Mouse (Mus musculus) megakaryocyte, adult 5-6 weeks (primary cell): ENCODE results near the gene Acoxl. TPM values are rescaled to one million over a fixed set of nuclear protein-coding genes. Genes with fewer than 3 reads are reported as not detected.
A peak's percentile ranks its signal among the peaks of the same experiment; 100 is the strongest.

Source experiments
- ATAC-seq: 2 replicates; pipeline ENCODE4 v1.8.0; 2016; ENCODE audit warnings: mild to moderate bottlenecking, inconsistent platforms; ENCODE audit not compliant: poor library complexity, severe bottlenecking
- total RNA-seq, 2 experiments: library from RNA; stranded (forward) in 1 of 2; stranded (reverse) in 1 of 2; fragments of 153-499, 151-499 nt in 1 of 2; fragments of 221-1000, 200-1000 nt in 1 of 2; gene quantifications; 2 replicates each; pipeline versions ENCODE4 v1.2.3 to v1.2.4; 2015 to 2017

The Acoxl gene
- total RNA-seq, 2 experiments from 2014 or later: 0.11 to 0.56 TPM

DNA sequence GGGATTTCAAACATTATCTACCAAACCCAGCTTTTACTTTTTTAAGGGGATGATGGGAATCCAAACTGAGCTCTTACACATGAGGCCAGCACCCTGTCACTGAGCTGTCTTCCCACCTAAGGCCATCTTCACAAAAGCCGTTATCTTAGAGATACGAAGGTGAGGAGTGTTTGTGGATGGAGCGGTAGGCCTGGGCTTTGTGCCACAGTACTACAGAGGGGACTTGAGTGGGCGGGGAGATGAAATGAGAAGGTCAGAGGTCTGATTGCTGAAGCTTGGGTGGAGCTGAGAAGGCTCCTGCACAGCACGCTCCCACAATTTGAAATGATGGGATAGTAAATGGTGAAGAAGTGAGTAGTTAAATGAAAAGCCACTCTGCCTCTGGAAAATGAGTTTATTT, 266.1 kb downstream of the Acoxl start:
- no peak for ATAC-seq

DNA sequence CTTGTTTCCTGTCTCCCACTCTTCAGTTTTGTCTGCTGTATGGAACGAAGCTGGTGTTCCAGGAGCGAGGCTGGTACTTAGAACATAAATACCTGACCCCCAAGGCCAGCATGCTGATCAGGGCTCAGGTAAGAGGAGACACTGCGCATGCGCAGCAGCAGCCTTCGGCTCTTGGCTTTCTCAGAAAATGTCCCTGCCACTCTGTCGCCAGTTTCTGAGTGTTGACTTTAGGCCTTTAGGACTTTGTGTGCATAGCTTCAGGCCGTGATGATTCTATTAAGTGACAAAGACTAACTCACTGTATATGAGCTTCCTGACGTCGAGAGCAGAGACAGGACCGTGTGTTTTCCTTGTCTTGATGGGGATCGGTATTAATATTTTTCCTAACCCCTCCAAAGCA, 267.0 kb downstream of the Acoxl start:
- ATAC-seq: no peak

DNA sequence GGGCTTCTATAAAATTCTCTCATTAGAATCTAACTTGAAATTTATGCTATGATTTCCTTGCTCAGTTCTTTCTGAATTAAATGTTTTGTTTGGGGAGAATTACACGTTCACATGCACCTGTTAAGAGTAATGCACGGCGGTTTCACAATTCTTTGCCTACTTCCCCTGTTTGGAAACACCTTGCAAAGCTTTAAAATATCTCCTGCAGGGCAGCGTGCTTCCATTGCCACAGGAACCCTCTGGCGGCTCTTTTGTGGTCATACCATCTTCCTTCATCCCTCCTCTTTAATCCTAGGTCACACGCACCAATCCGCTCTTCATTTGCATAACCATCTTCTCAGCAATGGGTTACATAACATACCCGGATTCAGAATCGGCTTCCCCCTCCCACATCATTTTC, 272.9 kb downstream of the Acoxl start:
- peak; percentile 78 for ATAC-seq

DNA sequence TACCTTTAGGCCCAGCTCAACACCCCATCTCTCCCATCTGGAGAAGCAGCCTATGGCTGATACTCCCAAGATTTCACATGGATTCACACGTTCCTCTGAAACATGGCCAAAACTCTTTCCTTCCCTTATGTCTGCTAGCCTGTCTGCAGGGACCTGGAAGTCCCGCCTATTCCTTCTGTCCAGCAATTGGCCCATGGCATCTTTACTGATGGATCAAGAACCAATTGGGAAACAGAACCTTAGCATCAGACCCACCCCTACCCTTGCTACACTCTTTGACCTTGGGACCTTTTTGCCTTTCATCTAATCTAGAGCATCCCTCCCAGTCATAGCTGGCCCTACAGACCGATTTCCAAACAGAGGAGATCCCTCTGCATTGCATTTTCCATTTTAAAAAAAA, 275.9 kb downstream of the Acoxl start:
- ATAC-seq: no peak

DNA sequence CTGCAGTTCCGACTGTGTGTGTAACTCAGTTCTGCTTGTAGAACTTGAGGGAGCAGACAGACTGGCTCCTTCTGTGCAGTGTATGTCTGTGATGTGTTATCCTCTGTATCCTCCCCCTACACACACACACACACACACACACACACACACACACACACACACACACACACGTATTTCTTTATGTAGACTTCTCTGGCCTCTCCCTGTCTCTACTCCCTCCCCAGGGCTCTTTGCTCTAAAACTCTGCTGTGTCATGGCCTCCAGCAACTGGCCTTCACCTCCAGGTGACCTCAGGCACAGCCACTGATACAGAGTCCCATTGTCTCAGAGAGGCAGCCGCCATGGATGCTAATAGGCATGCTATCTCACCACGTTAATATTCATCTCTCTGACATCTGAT, 276.9 kb downstream of the Acoxl start:
- ATAC-seq: no peak

DNA sequence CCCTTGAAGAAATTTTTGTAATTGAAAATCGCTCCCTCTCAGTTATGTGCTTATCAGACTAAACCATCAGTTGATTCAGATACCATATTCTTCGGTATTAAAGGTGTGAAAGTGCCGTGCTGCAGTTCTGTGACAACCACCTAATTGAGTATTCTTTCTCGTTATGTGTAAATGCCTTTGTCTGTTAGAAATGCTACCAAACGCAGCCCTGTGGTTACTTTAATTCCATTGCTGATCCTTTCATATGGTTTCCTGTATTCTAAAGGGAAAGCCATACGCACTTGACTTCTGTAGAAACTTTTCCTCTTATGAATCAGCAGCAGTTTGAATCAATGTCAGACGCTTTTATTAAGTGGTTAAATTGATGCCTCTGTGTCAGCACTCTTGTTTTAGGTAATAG, 278.9 kb downstream of the Acoxl start:
- ATAC-seq: no peak

DNA sequence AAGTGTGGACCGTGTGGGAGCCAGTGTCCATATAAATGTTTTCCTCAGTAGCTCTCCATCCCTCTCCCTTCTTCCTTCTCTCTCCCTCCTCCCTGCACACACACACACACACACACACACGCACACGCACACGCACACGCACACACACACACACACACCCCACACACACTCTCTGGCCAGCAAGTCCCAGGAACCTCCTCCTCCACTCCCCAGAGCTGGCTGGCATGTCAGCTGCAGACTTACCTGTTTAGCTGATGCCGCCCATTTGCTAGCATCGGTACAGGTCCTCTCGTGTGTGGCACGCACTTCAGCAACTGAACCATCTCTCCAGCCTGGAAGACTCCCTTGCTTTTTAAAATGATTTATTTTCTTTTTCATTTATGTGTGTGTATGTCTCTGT, 280.3 kb downstream of the Acoxl start:
- no peak for ATAC-seq

DNA sequence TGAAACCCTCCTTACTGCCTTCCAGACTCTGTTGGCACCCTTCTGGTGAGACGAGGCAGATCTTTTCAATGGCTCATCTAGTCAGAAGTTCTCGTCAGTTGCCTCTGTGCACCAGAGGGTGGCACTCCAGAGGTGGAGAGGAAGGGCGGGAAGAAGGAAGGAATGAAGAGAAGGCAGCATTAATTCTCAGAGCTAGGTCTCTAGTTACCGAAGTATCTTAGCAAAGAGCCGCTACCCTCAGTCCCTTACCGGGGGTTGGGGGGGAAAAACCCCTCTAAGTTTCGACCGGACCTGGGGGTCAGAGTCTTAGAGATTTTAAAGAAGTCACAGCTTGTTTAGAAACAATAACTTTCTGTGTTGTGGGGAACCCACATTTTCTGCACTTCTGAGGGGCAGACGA, 283.8 kb downstream of the Acoxl start:
- peak; percentile 19 for ATAC-seq

DNA sequence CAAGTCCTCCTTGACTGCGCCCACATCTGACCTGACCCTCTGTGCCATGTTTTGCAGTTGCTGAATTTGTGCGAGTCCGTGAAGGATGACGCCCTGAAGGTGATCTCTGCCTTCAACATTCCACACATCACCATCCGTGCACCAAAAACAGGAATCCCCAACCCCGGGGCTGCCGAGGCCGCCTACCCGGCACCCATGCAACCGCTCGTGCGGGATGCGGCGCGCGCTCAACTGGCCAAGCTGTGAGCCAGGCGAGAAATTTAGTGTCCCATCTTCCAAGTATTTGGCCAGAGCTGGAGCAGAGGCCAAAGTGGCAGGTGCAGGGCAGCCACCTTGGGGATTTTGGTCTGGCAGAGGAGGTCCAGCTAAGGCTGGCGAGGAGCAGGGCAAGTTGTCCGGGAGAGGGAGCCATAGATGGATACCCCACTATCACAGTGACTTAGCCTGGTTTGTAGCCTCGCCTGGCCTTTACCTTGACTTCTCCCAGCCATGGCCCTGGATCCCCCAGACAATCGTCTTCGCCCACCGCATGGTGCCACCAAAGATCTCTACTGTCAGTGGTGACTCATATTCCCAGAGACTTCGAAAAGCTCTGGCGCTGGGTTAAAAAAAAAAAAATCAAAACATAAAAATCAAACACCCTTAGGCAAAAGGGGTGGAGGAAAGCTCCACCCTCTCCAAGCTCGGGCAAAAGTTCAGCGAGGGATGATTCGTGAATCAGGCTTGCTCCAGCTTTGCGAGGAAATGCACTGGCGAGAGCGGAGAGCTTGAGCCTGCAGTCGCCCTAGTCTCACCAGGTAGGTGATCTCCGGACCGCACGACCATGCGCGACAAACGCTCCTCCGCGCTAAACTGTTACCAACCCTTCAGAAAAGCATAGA, 284.5 kb downstream of the Acoxl start:
- no peak for ATAC-seq

DNA sequence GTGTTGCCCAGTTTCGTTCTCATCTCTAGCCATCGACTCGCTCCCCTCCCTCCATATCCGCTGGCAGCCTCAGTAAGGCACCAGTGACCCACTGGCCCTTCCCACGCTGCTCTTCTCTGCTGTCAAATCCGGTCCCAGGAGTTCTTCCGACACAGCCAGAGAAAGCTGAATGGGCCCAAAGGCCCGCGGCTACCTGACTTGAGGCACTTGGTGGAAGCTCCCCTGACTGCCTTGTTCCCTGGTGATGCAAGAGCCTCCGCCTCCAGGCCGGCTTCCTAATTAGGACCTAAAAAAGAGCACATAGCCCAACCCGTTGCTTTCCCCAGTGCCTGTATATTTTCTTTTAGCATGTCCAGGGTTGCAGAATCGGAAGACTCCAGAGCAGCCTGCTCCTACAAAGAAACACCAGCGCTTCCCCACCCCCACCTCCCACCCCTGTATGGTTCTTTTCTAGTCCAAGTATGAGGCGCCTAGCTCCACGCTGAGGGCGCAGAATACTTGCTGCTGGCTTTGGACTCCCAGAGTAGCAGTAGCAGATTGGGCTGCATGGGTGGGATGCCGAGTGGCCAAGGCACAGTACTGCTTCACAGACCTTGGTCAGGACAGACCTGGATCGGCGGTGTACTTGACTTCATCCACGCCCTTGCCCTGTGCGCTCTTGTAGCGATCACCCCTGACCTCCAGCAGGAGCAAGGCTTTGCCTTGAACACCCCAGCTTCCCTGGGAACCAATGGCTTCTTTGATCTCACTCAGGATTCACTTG, 285.4 kb downstream of the Acoxl start:
- no peak for ATAC-seq

DNA sequence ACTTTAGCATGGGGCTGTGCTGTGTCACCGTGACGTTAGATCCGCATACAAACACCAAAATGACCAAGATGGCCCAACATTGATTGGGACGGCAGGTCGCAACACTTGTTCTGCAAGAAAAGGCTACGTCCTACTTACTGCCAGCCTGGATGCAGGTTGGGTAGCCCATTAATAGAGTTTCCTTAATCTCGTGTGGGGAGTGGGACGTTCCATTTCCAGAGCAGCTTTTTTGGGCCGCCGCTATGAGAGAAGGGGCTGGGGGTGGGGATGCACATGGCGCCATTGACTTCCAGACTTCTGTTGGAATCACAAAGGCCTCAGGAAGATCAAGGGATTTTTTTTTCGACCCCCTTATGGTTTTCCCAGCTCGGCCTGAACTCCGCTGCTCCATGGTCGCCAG, 286.0 kb downstream of the Acoxl start:
- 0 out of 2 replicates have a peak, but pooled peaks have one; percentile 4 for ATAC-seq

DNA sequence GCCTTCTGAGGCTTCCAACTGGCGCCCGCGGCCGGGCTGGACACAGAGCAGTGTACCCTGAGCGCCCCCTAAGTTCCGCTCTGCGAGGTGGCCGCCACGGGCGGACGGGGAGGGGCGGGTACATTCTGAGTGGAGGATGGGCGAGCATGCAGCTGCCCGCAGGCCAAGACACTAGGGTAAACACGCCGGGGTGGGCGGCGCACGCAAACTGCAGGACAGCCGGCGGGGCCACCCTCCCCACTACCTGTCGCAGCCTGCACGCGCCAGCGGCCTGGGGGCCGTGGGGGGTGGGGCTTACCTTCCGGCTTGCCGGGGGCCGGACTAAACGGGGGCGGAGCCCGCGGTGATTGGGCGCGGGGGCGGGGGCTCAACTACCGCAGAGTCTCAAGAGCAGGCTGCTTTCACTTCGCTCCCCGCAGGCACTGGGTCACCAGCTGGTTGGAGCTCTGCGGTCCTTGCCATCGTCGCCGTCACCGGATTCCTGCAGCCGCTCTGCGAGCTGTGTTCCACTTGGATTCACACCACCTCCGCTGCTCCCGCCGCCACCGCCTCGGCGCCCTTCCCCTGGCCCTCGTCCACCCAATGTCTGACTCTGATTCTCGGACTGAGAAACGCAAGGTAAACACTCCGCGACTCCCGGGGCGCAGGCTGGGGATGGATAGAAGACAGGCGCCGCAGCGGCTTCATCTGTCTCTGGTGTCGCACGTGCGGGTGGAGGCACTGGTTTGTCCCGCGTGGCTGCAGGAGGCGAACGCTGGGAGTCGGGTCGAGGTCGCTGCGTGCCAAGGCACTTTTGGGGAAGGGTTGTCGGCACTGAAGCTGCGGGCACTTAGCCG, 287.2 kb downstream of the Acoxl start, which contains the start of gene Bcl2l11:
Gene Bcl2l11, plus strand, starts transcription at position 404 of the 836 bp plus-strand sequence.
- peak; percentile 65 for ATAC-seq

DNA sequence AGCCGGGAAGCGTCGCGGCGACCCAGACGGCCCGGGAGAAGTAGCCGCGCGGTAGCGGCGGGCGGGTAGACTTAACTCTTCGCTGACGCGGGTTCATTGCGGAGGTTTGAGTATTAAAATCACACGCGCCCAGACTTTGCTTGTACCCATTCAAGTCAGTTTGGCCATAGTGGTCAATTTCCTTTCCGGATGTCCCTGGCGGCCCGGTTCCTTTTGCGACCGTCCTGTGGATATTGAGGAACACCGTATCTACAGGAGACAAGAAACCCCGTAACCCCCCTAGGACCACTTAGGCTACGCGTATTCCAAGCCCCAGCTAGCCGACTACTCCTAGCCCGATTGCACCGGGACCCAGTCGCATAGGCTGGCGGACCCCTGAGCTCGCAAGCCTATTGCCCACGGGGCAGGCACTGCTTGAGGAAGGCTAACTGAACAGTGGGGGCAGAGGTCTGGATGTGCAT, 287.9 kb downstream of the Acoxl start:
- no peak for ATAC-seq

DNA sequence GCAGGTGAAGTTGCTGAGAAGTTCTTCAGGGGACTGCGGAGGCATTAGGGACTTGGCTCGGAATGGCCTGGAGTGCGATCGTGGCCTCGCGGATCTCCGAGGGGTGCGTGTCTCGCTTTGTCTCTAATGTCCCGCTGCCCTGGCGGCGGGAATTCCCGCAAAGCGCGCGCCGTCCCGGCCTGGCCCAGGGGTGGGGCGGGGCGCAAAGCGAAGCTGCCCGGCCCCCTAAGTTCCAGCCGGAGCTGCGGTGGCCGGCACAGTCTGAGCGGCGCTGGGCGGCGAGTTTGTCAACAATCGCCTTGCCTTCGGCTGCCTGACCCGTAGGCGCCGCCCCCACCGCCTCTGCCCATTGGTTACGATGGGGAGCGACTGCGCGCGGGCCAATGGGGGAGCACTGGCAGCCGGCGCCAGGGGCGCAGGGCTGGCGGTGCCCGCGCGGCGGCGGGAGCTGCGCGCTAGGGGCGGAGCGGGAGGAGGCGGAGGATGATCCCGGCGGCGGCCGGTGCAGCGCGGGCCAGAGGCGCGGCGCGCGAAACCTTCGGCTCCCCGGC, 288.5 kb downstream of the Acoxl start:
- peak; percentile 66 for ATAC-seq

DNA sequence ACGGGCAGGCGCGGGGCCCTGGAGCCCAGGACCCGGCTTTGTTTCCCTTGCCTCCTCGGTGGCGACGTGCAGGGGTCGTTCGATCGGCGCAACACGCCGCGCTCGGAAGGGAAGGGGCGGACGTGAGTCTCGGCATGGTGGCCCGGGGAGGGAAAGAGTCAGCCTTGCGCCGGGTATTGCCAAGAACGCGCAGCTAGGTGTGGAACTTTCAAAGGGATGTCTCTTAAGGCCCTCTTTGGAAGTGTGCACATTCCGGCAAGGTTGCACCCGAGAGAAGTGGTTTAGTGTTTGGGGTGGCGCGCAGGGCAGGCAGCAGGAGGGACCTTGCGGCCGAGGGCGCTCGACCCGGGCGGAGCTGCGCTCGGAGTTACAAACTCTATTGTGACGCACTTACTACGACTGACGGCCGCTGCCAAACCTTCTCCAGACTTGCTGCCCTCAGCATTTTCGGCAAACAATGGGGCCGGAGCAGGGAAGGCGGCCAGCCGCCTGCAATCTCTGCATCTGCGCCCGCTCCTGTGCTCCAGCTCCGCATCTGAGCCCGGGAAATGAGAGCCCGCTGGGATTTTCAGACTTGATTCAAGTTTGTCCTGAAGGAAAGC, 289.1 kb downstream of the Acoxl start:
- peak; percentile 24 for ATAC-seq

DNA sequence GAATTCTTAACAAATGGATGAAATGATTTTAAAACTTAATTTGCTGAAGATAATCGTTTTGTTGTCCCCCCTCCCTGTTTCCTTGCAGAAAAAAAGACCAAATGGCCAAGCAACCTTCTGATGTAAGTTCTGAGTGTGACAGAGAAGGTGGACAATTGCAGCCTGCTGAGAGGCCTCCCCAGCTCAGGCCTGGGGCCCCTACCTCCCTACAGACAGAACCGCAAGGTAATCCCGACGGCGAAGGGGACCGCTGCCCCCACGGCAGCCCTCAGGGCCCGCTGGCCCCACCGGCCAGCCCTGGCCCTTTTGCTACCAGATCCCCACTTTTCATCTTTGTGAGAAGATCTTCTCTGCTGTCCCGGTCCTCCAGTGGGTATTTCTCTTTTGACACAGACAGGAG, 289.9 kb downstream of the Acoxl start:
- ATAC-seq: no peak

DNA sequence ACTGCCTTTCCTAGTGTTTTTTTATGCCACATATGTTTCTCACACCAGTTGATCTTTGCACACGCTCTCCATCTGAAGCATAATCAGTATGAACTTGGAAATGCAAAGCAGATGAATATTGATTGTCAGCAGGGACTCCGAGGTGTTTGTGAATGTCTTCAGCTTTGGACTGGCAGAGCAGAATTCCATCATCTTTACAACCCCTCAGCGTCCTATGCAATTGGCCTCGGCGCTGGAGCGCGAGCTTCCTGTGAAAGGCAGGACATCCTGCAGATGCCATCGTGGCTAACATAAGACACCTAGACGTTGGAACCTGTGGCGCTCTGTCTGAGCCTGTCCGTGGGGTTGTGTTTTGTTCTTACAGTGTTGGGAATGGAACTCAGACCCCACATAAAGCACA, 292.8 kb downstream of the Acoxl start:
- ATAC-seq: no peak

DNA sequence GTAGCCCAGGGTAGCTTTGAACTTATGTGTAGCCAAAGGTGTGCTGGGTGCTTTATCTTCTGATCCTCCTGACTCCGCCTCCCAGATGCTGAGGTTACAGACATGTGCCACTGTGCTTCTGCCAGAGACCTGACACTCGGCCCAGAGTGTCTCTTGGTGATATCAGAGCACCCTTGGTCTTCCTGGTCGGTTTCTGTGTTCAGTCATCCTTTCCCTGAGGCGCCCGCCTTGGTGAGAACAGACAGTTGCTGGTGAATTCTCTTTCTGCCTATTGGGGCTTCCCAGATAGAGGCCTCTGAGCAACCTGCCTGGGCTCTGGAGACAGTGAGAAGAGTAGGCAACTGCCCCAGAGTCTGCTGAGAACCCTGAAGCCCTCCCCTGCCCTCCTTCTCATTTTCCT, 294.0 kb downstream of the Acoxl start:
- ATAC-seq: no peak

DNA sequence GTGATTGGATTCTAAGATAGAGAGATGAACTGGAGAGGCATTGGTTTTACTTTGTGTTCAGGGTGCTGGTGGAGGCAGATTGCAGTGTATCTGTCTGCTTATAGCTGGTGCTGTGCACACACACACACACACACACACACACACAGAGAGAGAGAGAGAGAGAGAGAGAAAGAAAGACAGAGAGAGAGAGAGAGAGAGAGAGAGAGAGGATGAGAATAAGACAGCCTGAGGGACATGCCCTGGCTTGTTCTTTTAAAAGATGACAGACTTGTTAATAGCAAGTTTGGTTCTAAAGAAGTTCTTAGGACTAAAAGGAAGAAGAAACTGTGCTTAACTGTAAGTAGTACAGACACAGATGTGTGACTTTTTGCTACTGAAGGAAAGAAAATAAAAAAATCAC, 295.2 kb downstream of the Acoxl start:
- ATAC-seq: no peak

DNA sequence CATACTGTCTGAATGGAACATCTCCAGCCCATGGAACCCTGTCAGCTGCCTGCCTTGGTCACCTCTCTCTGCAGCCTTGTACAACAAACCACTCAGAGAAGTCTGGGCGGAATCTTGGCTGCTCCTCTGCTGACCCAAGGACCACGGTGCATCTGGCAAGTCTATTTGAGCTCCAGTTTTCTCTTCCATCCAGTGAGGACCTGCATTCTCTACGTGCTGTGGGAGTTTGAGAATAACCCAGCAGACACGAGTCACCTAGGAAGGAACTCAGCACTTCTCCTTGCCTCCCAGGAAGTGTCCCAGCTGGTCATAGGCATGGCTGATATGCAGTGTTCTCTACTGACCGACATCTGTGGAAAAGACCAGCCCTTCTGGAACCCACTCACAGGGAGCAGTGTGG, 295.8 kb downstream of the Acoxl start:
- ATAC-seq: no peak
